Mouse (Mus musculus) heart, adult 11 months (tissue): Measurements from ENCODE around the gene Cdkal1.

Experiments
- DNase-seq: peaks from one replicate; pipeline ENCODE4 v3.0.0; 2022

The Cdkal1 gene

GRCm38 (mm10) chr13:29808383-29808782 lies 47.1 kb downstream of the Cdkal1 start:
- DNase-seq = peak; percentile 3

- peak; percentile 7 for DNase-seq
Measured at GRCm38 (mm10) chr13:29807930-29808329, 47.5 kb downstream of the Cdkal1 start.

- DNase-seq = no peak
Measured at GRCm38 (mm10) chr13:29806871-29807270, 48.6 kb downstream of the Cdkal1 start.

- peak; percentile 70 for DNase-seq
Measured at GRCm38 (mm10) chr13:29805296-29805695, 50.2 kb downstream of the Cdkal1 start.

- DNase-seq = no peak
Measured at GRCm38 (mm10) chr13:29804034-29804433, 51.4 kb downstream of the Cdkal1 start.

GRCm38 (mm10) chr13:29802699-29803098 lies 52.8 kb downstream of the Cdkal1 start:
- DNase-seq = peak; percentile 1

GRCm38 (mm10) chr13:29800078-29800477 lies 55.4 kb downstream of the Cdkal1 start:
- DNase-seq = no peak

- peak; percentile 66 for DNase-seq
Measured at GRCm38 (mm10) chr13:29792112-29792511, 63.4 kb downstream of the Cdkal1 start.

GRCm38 (mm10) chr13:29791439-29791838 lies 64.0 kb downstream of the Cdkal1 start:
- DNase-seq = peak; percentile 75

GRCm38 (mm10) chr13:29786984-29787383 lies 68.5 kb downstream of the Cdkal1 start:
- peak; percentile 76 for DNase-seq

GRCm38 (mm10) chr13:29784894-29785293 lies 70.6 kb downstream of the Cdkal1 start:
- peak; percentile 11 for DNase-seq

GRCm38 (mm10) chr13:29781332-29781731 lies 74.1 kb downstream of the Cdkal1 start:
- peak; percentile 48 for DNase-seq

GRCm38 (mm10) chr13:29780713-29781112 lies 74.8 kb downstream of the Cdkal1 start:
- peak; percentile 93 for DNase-seq

- DNase-seq = peak; percentile 41
Measured at GRCm38 (mm10) chr13:29779519-29779918, 76.0 kb downstream of the Cdkal1 start.

GRCm38 (mm10) chr13:29779116-29779515 lies 76.4 kb downstream of the Cdkal1 start:
- peak; percentile 31 for DNase-seq

GRCm38 (mm10) chr13:29778124-29778523 lies 77.3 kb downstream of the Cdkal1 start:
- peak; percentile 35 for DNase-seq

GRCm38 (mm10) chr13:29777225-29777624 lies 78.2 kb downstream of the Cdkal1 start:
- peak; percentile 23 for DNase-seq

GRCm38 (mm10) chr13:29775603-29776230 lies 79.8 kb downstream of the Cdkal1 start:
- peak; percentile 14 for DNase-seq

GRCm38 (mm10) chr13:29773563-29773962 lies 81.9 kb downstream of the Cdkal1 start:
- peak; percentile 55 for DNase-seq

- no peak for DNase-seq
Measured at GRCm38 (mm10) chr13:29772970-29773369, 82.5 kb downstream of the Cdkal1 start.

- DNase-seq = peak; percentile 91
Measured at GRCm38 (mm10) chr13:29769647-29770436, 85.6 kb downstream of the Cdkal1 start.

GRCm38 (mm10) chr13:29768104-29768503 lies 87.4 kb downstream of the Cdkal1 start:
- DNase-seq = no peak

- peak; percentile 25 for DNase-seq
Measured at GRCm38 (mm10) chr13:29767587-29767986, 87.9 kb downstream of the Cdkal1 start.

- peak; percentile 35 for DNase-seq
Measured at GRCm38 (mm10) chr13:29766377-29766776, 89.1 kb downstream of the Cdkal1 start.
